Mouse (Mus musculus) stomach, embryonic 16.5 days (tissue): ENCODE results near the gene Tfdp1. TPM values are rescaled to one million over a fixed set of nuclear protein-coding genes. Genes with fewer than 3 reads are reported as not detected.

ENCODE experiments used
- ATAC-seq: fragments of 200-750 bp; cut with Nextera tagmentation; 2 replicates; pipeline ENCODE4 v1.8.0; 2017; ENCODE audit warnings: moderate number of reproducible peaks, moderate TSS enrichment; ENCODE audit not compliant: insufficient read depth, low FRiP score
- H3K27ac ChIP-seq: fragments of 300-500 bp; sonication (generic); 2 replicates; pipeline ENCODE4 v1.5.1; 2014; ENCODE audit warnings: low read length
- H3K27me3 ChIP-seq: fragments of 300-500 bp; sonication (generic); 2 replicates; pipeline ENCODE4 v1.6.1; 2014; ENCODE audit warnings: low read length, control low read depth, mixed read lengths; ENCODE audit not compliant: control insufficient read depth, insufficient read depth
- H3K36me3 ChIP-seq: fragments of 300-500 bp; sonication (generic); 2 replicates; pipeline ENCODE4 v1.6.1; 2014; ENCODE audit warnings: low read length; ENCODE audit not compliant: control insufficient read depth, insufficient read depth
- H3K4me1 ChIP-seq: fragments of 300-500 bp; sonication (generic); 2 replicates; pipeline ENCODE4 v1.6.1; 2014; ENCODE audit warnings: low read length, control low read depth, mixed read lengths; ENCODE audit not compliant: control insufficient read depth, insufficient read depth
- H3K4me2 ChIP-seq: fragments of 300-500 bp; sonication (generic); 2 replicates; pipeline ENCODE4 v1.6.1; 2014; ENCODE audit warnings: low read depth, low read length, mixed read lengths
- H3K4me3 ChIP-seq: fragments of 300-500 bp; sonication (generic); replicated peaks from 2 replicates; pipeline ENCODE4 v1.5.1; 2014; ENCODE audit warnings: mild to moderate bottlenecking, low read length
- H3K9ac ChIP-seq: fragments of 300-500 bp; sonication (generic); 2 replicates; pipeline ENCODE4 v1.6.1; 2014; ENCODE audit warnings: low read length
- H3K9me3 ChIP-seq: fragments of 300-500 bp; sonication (generic); replicated peaks from 2 replicates; pipeline ENCODE4 v1.6.1; 2016; ENCODE audit warnings: low read length, control low read depth; ENCODE audit not compliant: control insufficient read depth
- WGBS: fragments of 180-500 bp; shearing (Covaris S2); extraction: QIAGEN DNeasy Blood & Tissue Kit; methylation state at CpG from one replicate; pipeline ENCODE4 v1.1.7; 2014; 5-methylcytosine and 5-hydroxymethylcytosine counted together
- polyA plus RNA-seq: library from polyadenylated mRNA; unstranded; fragments of >200 nt; fragmentation: Nextera tagmentation; extraction: Ambion mirVana; gene quantifications from 2 replicates; pipeline ENCODE4 v1.2.1, GENCODE M21; 2015

Tfdp1 gene
- polyA plus RNA-seq, 1 experiment from 2014 or later: 140 TPM

- H3K4me1 ChIP-seq: no peaks in the 10 kb centered on the region
- no peak within 1 kb of the TSS; the same call in 1 of the 2 replicates for H3K9ac ChIP-seq
- no peak within 1 kb of the TSS for H3K4me2 ChIP-seq
- no peaks in the 10 kb centered on the region for H3K36me3 ChIP-seq
- H3K4me3 ChIP-seq: no peak within 1 kb of the TSS
- ATAC-seq: no peak
- 69% methylated on average over 5 of the region's 5 CpGs for WGBS
- H3K27ac ChIP-seq: no peak within 1 kb of the TSS
- no peaks in the 10 kb centered on the region for H3K27me3 ChIP-seq
- H3K9me3 ChIP-seq: no peaks in the 10 kb centered on the region
Measured at GRCm38 (mm10) chr8:13396725-13397124, 58.2 kb downstream of the Tfdp1 start, which contains the start of gene Atp4b. Gene Atp4b, minus strand, starts transcription at chr8:13396825.

- Histone ChIP-seq H3K9ac (no peak overlapping the region), H3K4me2 (no peak overlapping the region), H3K27me3 (no peaks in the 10 kb centered on the region), H3K4me1 (no peaks in the 10 kb centered on the region), H3K9me3 (no peaks in the 10 kb centered on the region), H3K36me3 (no peaks in the 10 kb centered on the region), H3K4me3 (no peak overlapping the region), H3K27ac (no peak overlapping the region)
- 53% methylated on average over 6 of the region's 6 CpGs for WGBS
- peak; percentile 61; the same call in 1 of the 2 replicates for ATAC-seq
Measured at GRCm38 (mm10) chr8:13403517-13403916, 65.0 kb downstream of the Tfdp1 start.

- H3K4me1 ChIP-seq: no peaks in the 10 kb centered on the region
- no peaks in the 10 kb centered on the region for H3K27me3 ChIP-seq
- H3K9me3 ChIP-seq: no peaks in the 10 kb centered on the region
- ATAC-seq: no peak
- H3K9ac ChIP-seq: no peak within 1 kb of the TSS
- WGBS: 82% methylated on average over 5 of the region's 5 CpGs
- H3K4me3 ChIP-seq: no peak within 1 kb of the TSS
- H3K4me2 ChIP-seq: no peak within 1 kb of the TSS
- H3K27ac ChIP-seq: no peak within 1 kb of the TSS
- no peaks in the 10 kb centered on the region for H3K36me3 ChIP-seq
Measured at GRCm38 (mm10) chr8:13404666-13405131, 66.1 kb downstream of the Tfdp1 start, which contains the start of gene Grk1. Gene Grk1, plus strand, starts transcription at chr8:13405081.

GRCm38 (mm10) chr8:13406011-13406410 lies 67.5 kb downstream of the Tfdp1 start:
- no peak for ATAC-seq
- WGBS: 83% methylated on average over 5 of the region's 5 CpGs
- Histone ChIP-seq H3K36me3 (no peaks in the 10 kb centered on the region), H3K4me2 (no peak overlapping the region), H3K27ac (no peak overlapping the region), H3K9ac (no peak overlapping the region), H3K27me3 (no peaks in the 10 kb centered on the region), H3K4me1 (no peaks in the 10 kb centered on the region), H3K9me3 (no peaks in the 10 kb centered on the region), H3K4me3 (no peak overlapping the region)

GRCm38 (mm10) chr8:13411597-13411996 lies 73.0 kb downstream of the Tfdp1 start:
- no peaks in the 10 kb centered on the region for H3K27me3 ChIP-seq
- H3K4me1 ChIP-seq: no peaks in the 10 kb centered on the region
- H3K4me3 ChIP-seq: no peak overlapping the region
- H3K4me2 ChIP-seq: no peak overlapping the region
- H3K27ac ChIP-seq: no peak overlapping the region
- WGBS: 26% methylated on average over 6 of the region's 6 CpGs
- no peaks in the 10 kb centered on the region for H3K9me3 ChIP-seq
- no peak for ATAC-seq
- no peaks in the 10 kb centered on the region for H3K36me3 ChIP-seq
- H3K9ac ChIP-seq: no peak overlapping the region

DNA sequence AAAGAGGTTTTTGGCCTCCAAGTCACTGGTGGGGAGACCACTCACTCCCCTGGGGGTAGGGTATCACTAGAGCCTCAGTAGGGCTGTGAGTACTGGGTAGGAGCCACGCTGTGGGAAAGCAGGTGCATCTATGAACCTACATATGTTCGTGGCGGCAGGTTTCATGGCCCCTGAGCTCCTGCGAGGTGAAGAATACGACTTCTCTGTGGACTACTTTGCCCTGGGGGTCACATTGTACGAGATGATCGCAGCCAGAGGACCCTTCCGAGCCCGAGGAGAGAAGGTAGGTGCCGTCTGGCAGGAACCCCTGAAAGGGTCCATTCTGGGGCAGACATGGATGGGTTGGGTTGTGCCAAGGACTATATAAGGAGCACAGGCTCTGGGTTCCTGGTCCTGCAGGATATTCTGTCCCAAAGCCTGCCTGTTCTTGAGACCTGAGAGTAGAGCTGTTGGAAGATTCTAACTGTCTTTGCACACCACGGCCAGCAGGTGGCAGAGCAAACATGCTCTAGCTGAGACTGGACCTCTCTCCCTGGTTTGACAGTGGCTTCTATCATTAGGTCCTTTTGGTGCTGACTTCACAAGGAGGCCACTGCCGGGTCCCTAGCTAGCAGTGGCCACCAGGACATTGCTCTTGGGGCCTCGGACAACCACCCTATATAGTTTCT lies 74.5 kb downstream of the Tfdp1 start:
- Histone ChIP-seq H3K27me3 (no peaks in the 10 kb centered on the region), H3K4me3 (no peak overlapping the region), H3K27ac (no peak overlapping the region), H3K4me2 (no peak overlapping the region), H3K4me1 (no peaks in the 10 kb centered on the region), H3K9ac (no peak overlapping the region), H3K36me3 (no peaks in the 10 kb centered on the region), H3K9me3 (no peaks in the 10 kb centered on the region)
- 64% methylated on average over 13 of the region's 13 CpGs for WGBS
- ATAC-seq: no peak

GRCm38 (mm10) chr8:13413823-13414390 lies 75.4 kb downstream of the Tfdp1 start:
- no peak for ATAC-seq
- H3K27me3 ChIP-seq: no peaks in the 10 kb centered on the region
- H3K4me1 ChIP-seq: no peaks in the 10 kb centered on the region
- 42% methylated on average over 12 of the region's 12 CpGs for WGBS
- H3K27ac ChIP-seq: no peak overlapping the region
- H3K9ac ChIP-seq: no peak overlapping the region
- no peak overlapping the region for H3K4me3 ChIP-seq
- no peak overlapping the region for H3K4me2 ChIP-seq
- no peaks in the 10 kb centered on the region for H3K36me3 ChIP-seq
- H3K9me3 ChIP-seq: no peaks in the 10 kb centered on the region

DNA sequence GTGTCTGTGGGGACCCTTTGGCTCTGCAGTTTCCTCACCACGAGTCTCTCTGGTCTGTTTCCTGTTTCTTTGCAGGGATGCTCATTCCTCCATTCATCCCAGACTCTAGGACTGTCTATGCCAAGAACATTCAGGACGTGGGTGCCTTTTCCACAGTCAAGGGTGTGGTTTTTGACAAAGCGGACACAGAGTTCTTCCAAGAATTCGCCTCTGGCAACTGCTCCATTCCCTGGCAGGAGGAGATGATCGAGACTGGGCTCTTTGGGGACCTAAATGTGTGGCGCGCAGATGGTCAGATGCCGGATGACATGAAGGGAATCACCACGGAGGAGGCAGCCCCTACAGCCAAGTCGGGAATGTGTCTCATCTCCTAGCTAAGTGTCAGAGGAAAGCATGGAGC lies 77.3 kb downstream of the Tfdp1 start:
- no peak for ATAC-seq
- WGBS: 74% methylated on average over 10 of the region's 10 CpGs
- no peak overlapping the region for H3K4me2 ChIP-seq

GRCm38 (mm10) chr8:13419111-13419639 lies 80.6 kb downstream of the Tfdp1 start:
- H3K4me1 ChIP-seq: no peaks in the 10 kb centered on the region
- no peak overlapping the region for H3K9ac ChIP-seq
- ATAC-seq: no peak
- WGBS: 69% methylated on average over 2 of the region's 2 CpGs
- H3K4me2 ChIP-seq: no peak overlapping the region
- H3K27ac ChIP-seq: no peak overlapping the region
- H3K4me3 ChIP-seq: no peak overlapping the region
- H3K9me3 ChIP-seq: no peaks in the 10 kb centered on the region
- H3K27me3 ChIP-seq: no peaks in the 10 kb centered on the region
- no peaks in the 10 kb centered on the region for H3K36me3 ChIP-seq

More for the DNA sequence above, 77.3 kb downstream of the Tfdp1 start:
- Histone ChIP-seq H3K9ac (no peak overlapping the region), H3K27me3 (no peaks in the 10 kb centered on the region), H3K27ac (no peak overlapping the region), H3K4me3 (no peak overlapping the region), H3K4me1 (no peaks in the 10 kb centered on the region), H3K9me3 (no peaks in the 10 kb centered on the region), H3K36me3 (no peaks in the 10 kb centered on the region)
